22 mouse cellular contexts compared by ENCODE assay signal in the genomic region with DNA sequence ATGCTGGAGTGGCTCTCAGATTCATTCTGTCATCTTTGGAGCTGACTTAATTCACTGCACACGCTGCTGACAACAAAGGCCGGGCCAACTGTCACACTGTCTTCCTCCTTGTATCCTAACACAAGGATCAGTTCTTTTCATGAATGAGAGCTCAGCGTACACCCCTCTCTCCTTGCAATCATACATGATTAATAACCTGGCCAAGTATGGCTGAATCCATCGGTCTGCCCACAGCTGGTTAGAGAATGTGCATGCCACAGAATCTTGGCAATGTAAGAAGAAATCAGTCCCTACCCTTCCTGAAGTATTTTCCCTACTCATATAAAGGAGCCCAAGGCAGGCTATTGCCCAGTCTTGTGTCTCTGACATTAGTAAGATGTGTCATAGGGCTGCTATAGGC.
DNase-seq lines count a peak whose midpoint lies in the region; ATAC-seq and TF ChIP-seq lines count a peak whose summit lies in the region.
"Had no signal": no experiment of that assay in that cellular context is flagged by ENCODE, and none has a peak within 500 bp of the region (broad histone marks: within the 10 kb centered on the region; RNA-seq: fewer than 3 reads in every experiment).

No protein-coding gene starts in this region.

- H3K36me3 ChIP-seq in hindbrain, embryonic 16.5 days (ENCODE audit: control insufficient read depth, insufficient read depth, low read length), result no peaks in the 10 kb centered on the region
- H3K36me3 ChIP-seq: forebrain, embryonic 12.5 days; hindbrain, embryonic 12.5 days; hindbrain, embryonic 15.5 days; intestine, embryonic 15.5 days had no signal

- no peak overlapping the region for H3K4me2 ChIP-seq in hindbrain, embryonic 16.5 days (ENCODE audit: low read length)
- H3K4me2 ChIP-seq: forebrain, embryonic 12.5 days; heart, embryonic 11.5 days; hindbrain, embryonic 12.5 days; hindbrain, embryonic 15.5 days; intestine, embryonic 15.5 days had no signal

- no peaks in the 10 kb centered on the region; the same call in 1 of the 2 replicates for H3K4me1 ChIP-seq in hindbrain, embryonic 16.5 days (ENCODE audit: control insufficient read depth, insufficient read depth, low read depth, low read length)
- H3K4me1 ChIP-seq: forebrain, embryonic 12.5 days; hindbrain, embryonic 15.5 days; intestine, embryonic 15.5 days had no signal

- ATAC-seq in hindbrain, embryonic 16.5 days, result no peak; the same call in 1 of the 2 replicates
- ATAC-seq: activated CD4-positive, CD25-positive, alpha-beta regulatory T cell, adult 4 months; CD4-positive, CD25-positive, alpha-beta regulatory T cell, adult 4 months; forebrain, embryonic 16.5 days; intestine, embryonic 15.5 days had no signal

- H3K9ac ChIP-seq in hindbrain, embryonic 16.5 days (ENCODE audit: low read depth, low read length), result no peak overlapping the region
- H3K9ac ChIP-seq: forebrain, embryonic 12.5 days; hindbrain, embryonic 12.5 days; hindbrain, embryonic 15.5 days; intestine, embryonic 15.5 days had no signal

- no peaks in the 10 kb centered on the region for H3K27me3 ChIP-seq in hindbrain, embryonic 16.5 days (replicated peaks; ENCODE audit: control insufficient read depth, insufficient read depth, low read length)
- H3K27me3 ChIP-seq: forebrain, embryonic 12.5 days; hindbrain, embryonic 12.5 days; hindbrain, embryonic 15.5 days; intestine, embryonic 15.5 days had no signal

- H3K4me3 ChIP-seq in hindbrain, embryonic 16.5 days (ENCODE audit: low read length), result no peak overlapping the region
- H3K4me3 ChIP-seq: forebrain, embryonic 12.5 days; gastrocnemius, adult 2 months; heart, adult 2 months; hindbrain, embryonic 12.5 days; hindbrain, embryonic 15.5 days; intestine, embryonic 15.5 days had no signal

- WGBS in hindbrain, embryonic 16.5 days, result 55% methylated on average over 4 of the region's 4 CpGs

- no peak overlapping the region for H3K27ac ChIP-seq in hindbrain, embryonic 16.5 days (ENCODE audit: low read depth, low read length)
- H3K27ac ChIP-seq: forebrain, embryonic 12.5 days; gastrocnemius, adult 2 months; heart, adult 2 months; hindbrain, embryonic 12.5 days; hindbrain, embryonic 15.5 days; intestine, embryonic 15.5 days had no signal

- no peaks in the 10 kb centered on the region for H3K9me3 ChIP-seq in hindbrain, embryonic 16.5 days (ENCODE audit: control insufficient read depth, low read length)
- H3K9me3 ChIP-seq: forebrain, embryonic 12.5 days; hindbrain, embryonic 12.5 days; hindbrain, embryonic 15.5 days; intestine, embryonic 15.5 days had no signal

- TF ChIP-seq CTCF in brain, embryonic 14.5 days (IDR thresholded peaks at IDR 0.05; ENCODE audit: borderline replicate concordance, extremely low read depth, insufficient read depth, insufficient read length), result no peak

- no peak for TF ChIP-seq POLR2A in brain, embryonic 14.5 days (IDR thresholded peaks at IDR 0.05; ENCODE audit: borderline replicate concordance, extremely low read depth, insufficient read depth, insufficient read length, poor library complexity, severe bottlenecking)

- peak; percentile 55 for DNase-seq in Muller cell, postnatal 12 days (ENCODE audit: inconsistent ontology term)
- DNase-seq in brain, embryonic 14.5 days (ENCODE audit: low read depth), result peak; percentile 30
- DNase-seq in retina, embryonic 14.5 days (ENCODE audit: low spot score), result peak; percentile 48
- no peak for DNase-seq in kidney, postnatal 4 days
- DNase-seq in gastrocnemius, postnatal 10 days, result no peak
- DNase-seq: adrenal gland, adult 8-10 months; adrenal gland, postnatal 25 days; cerebellum, adult 18-20 months; cerebellum, adult 9-10 months; cerebellum, postnatal 14 days; gastrocnemius, adult 2 months; gastrocnemius, postnatal 25 days; heart, adult 2 months had no signal

Comparison
In these comparisons a context has a peak if more than half of its experiments do, and no peak if none do; other contexts are left out.
1. DNase-seq: peak in Muller cell, postnatal 12 days (single experiment), brain, embryonic 14.5 days (single experiment) and retina, embryonic 14.5 days (single experiment); none in kidney, postnatal 4 days (0 of 2) and gastrocnemius, postnatal 10 days (single experiment).